Mouse (Mus musculus) stomach, postnatal 0 days (tissue): ENCODE data around the gene Osgep.

Source experiments
- CTCF ChIP-seq: IDR thresholded peaks from 2 replicates; pipeline ENCODE4 v1.5.1; 2016; ENCODE audit warnings: antibody characterized with exemption, low read depth, mild to moderate bottlenecking, moderate library complexity
- EP300 ChIP-seq: optimal IDR thresholded peaks from 2 replicates; pipeline ENCODE3; 2016; ENCODE audit warnings: antibody characterized with exemption

GRCm38 (mm10) chr14:50973700-50974099 is 49.0 kb upstream of the Osgep start:
- TF ChIP-seq CTCF (no peak), EP300 (no peak)
